Mouse (Mus musculus) thymus, adult 2 months (tissue): ENCODE measurements around the gene Smyd4. TPM values are rescaled to one million over a fixed set of nuclear protein-coding genes. Genes with fewer than 3 reads are reported as not detected.

Experiments used
- DNase-seq: peaks from one replicate; pipeline ENCODE4 v3.0.0; 2021
- H3K27ac ChIP-seq: fragments of 200-500 bp; 2 replicates; pipeline ENCODE4 v1.5.1; 2012; ENCODE audit warnings: low read length, control low read depth; ENCODE audit not compliant: control insufficient read depth, insufficient read depth
- H3K27me3 ChIP-seq: fragments of 200-500 bp; 2 replicates; pipeline ENCODE4 v1.6.1; 2012; ENCODE audit warnings: mild to moderate bottlenecking, low read length, moderate library complexity, mixed read lengths; ENCODE audit not compliant: control insufficient read depth, insufficient read depth
- H3K36me3 ChIP-seq: fragments of 200-500 bp; 2 replicates; pipeline ENCODE4 v1.6.1; 2012; ENCODE audit warnings: mild to moderate bottlenecking, low read length, moderate library complexity; ENCODE audit not compliant: control insufficient read depth, insufficient read depth
- H3K4me1 ChIP-seq: fragments of 200-500 bp; replicated peaks from 2 replicates; pipeline ENCODE4 v1.6.1; 2012; ENCODE audit warnings: low read length; ENCODE audit not compliant: control insufficient read depth, insufficient read depth
- H3K4me3 ChIP-seq: fragments of 200-500 bp; 2 replicates; pipeline ENCODE4 v1.5.1; 2012; ENCODE audit warnings: mild to moderate bottlenecking, low read length, control low read depth, moderate library complexity; ENCODE audit not compliant: control insufficient read depth, insufficient read depth
- CTCF ChIP-seq: fragments of 200-500 bp; IDR thresholded peaks from 2 replicates; pipeline ENCODE4 v1.5.1; 2012; ENCODE audit warnings: mild to moderate bottlenecking, control low read depth, low read length, moderate library complexity, borderline replicate concordance; ENCODE audit not compliant: control insufficient read depth, poor library complexity, insufficient read depth; ENCODE audit errors: extremely low read depth
- POLR2A ChIP-seq: fragments of 200-500 bp; IDR thresholded peaks from 2 replicates; pipeline ENCODE4 v1.6.1; 2012; ENCODE audit warnings: mild to moderate bottlenecking, low read length, control low read depth, moderate library complexity; ENCODE audit not compliant: control insufficient read depth, poor library complexity, insufficient read depth; ENCODE audit errors: extremely low read depth
- WGBS: fragments of 180-500 bp; shearing (Covaris S2); methylation state at CpG from one replicate; pipeline ENCODE4 v1.1.7; 2018; 5-methylcytosine and 5-hydroxymethylcytosine counted together
- polyA plus RNA-seq: library from polyadenylated mRNA; depleted of rRNA; stranded (reverse); fragments of >200 nt; gene quantifications from 2 replicates; pipeline ENCODE4 v1.2.3, GENCODE M21; 2012

The Smyd4 gene
- polyA plus RNA-seq, 1 experiment, result 5.6 TPM

DNA sequence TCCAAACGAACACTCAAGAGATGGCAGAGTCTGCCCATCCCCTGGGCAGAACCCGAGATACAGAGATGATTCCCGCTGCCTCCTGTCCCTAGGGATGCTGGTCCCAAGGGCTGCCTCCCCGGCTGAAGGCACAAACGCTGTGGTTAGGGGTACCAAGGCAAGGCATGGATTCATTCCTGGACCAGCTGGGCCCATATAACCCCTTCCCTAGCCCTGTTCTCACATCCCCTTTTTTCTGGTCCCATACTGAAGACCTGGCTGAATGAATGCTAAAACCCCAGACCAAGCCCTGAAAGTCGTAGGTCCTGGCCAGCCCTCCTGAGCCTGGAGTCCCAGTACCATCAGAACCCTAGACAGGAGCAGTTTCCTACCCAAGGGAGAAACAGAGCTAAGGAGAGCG is 92.8 kb downstream of the Smyd4 start:
- WGBS, result 93% methylated on average over 7 of the region's 7 CpGs
- TF ChIP-seq POLR2A, result no peak
- TF ChIP-seq CTCF, result no peak
- Histone ChIP-seq H3K36me3 (peaks cover 5% of the 10 kb centered on the region; the same call in 1 of the 2 replicates), H3K27me3 (no peaks in the 10 kb centered on the region), H3K27ac (no peak overlapping the region), H3K4me1 (no peaks in the 10 kb centered on the region), H3K4me3 (no peak overlapping the region)
- no peak for DNase-seq

GRCm38 (mm10) chr11:75441601-75442000 is 93.4 kb downstream of the Smyd4 start:
- WGBS, result 98% methylated on average over 16 of the region's 16 CpGs
- H3K4me3 ChIP-seq, result no peak overlapping the region
- DNase-seq, result no peak
- no peak overlapping the region for H3K27ac ChIP-seq
- H3K27me3 ChIP-seq, result no peaks in the 10 kb centered on the region
- TF ChIP-seq CTCF (no peak), POLR2A (no peak)
- H3K4me1 ChIP-seq, result no peaks in the 10 kb centered on the region
- peaks cover 5% of the 10 kb centered on the region; the same call in 1 of the 2 replicates for H3K36me3 ChIP-seq

GRCm38 (mm10) chr11:75443711-75444110 is 95.5 kb downstream of the Smyd4 start:
- Histone ChIP-seq H3K36me3 (peaks cover 20% of the 10 kb centered on the region), H3K27me3 (no peaks in the 10 kb centered on the region), H3K4me1 (no peaks in the 10 kb centered on the region), H3K27ac (no peak overlapping the region), H3K4me3 (no peak overlapping the region)
- 95% methylated on average over 8 of the region's 8 CpGs for WGBS
- no peak for DNase-seq
- TF ChIP-seq POLR2A, result no peak
- no peak for TF ChIP-seq CTCF

- no peak for DNase-seq
- H3K4me3 ChIP-seq, result no peak overlapping the region
- H3K36me3 ChIP-seq, result peaks cover 18% of the 10 kb centered on the region
- peaks cover 13% of the 10 kb centered on the region for H3K4me1 ChIP-seq
- 72% methylated on average over 3 of the region's 3 CpGs for WGBS
- TF ChIP-seq CTCF (no peak), POLR2A (no peak)
- no peak overlapping the region for H3K27ac ChIP-seq
- H3K27me3 ChIP-seq, result no peaks in the 10 kb centered on the region
These were observed 100.3 kb downstream of the Smyd4 start for GRCm38 (mm10) chr11:75448575-75448974.

DNA sequence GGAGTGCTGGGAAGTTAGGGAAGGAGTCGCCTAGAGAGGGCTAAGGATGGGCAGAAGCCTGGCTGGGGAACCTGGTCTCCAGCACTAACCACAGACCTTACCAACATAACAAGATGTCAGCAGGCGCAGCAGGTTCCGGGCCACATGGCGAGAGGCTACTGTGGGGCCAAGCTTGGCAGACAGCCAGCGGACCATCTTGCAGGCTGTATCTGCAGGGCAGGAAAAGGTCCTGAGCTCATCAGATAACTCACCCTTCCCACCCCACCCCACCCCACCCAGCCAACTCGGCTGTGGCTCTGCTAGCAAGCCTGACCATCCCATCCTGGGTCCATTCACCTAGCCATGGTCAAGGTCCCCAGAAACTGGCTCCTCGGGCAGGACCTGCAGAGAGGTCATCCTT is 101.5 kb downstream of the Smyd4 start:
- Histone ChIP-seq H3K27ac (no peak overlapping the region), H3K4me3 (no peak overlapping the region), H3K27me3 (no peaks in the 10 kb centered on the region), H3K36me3 (peaks cover 18% of the 10 kb centered on the region), H3K4me1 (peaks cover 20% of the 10 kb centered on the region)
- 86% methylated on average over 7 of the region's 7 CpGs for WGBS
- no peak for TF ChIP-seq CTCF
- DNase-seq, result no peak

DNA sequence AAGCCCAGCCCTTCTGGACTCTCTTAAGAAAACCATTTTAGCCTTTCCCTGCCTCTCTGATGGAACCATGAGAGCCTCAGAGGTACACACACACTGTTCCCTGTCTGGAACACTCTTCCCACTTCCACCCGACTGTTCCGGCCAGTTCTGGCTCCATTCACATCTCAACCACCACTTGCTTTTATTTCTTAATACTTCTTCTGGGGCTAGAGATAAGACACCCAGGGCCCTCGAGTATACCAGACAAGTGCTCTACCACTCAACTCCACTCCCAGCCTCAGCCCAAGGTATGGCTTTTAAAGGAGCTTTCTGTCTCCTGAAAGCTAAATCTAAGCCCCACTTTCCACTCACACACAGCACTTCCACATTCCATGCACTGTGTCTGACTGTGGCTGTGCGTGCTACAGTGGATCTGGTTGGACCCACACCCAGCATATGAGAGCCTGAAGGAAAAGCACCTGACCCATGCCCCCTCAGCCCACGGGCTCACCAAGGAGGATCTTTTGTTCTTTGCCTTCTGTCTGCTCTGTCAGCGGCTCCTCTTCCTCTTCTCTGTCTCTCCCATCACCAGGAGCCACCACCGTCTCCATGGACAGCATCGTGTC is 102.2 kb downstream of the Smyd4 start:
- Histone ChIP-seq H3K36me3 (peaks cover 18% of the 10 kb centered on the region), H3K4me3 (no peak overlapping the region), H3K27ac (no peak overlapping the region), H3K27me3 (no peaks in the 10 kb centered on the region), H3K4me1 (peaks cover 27% of the 10 kb centered on the region)
- DNase-seq, result no peak
- no peak for TF ChIP-seq CTCF
- TF ChIP-seq POLR2A, result no peak
- 87% methylated on average over 8 of the region's 8 CpGs for WGBS

- peaks cover 32% of the 10 kb centered on the region for H3K4me1 ChIP-seq
- no peaks in the 10 kb centered on the region for H3K27me3 ChIP-seq
- DNase-seq, result no peak
- TF ChIP-seq CTCF (no peak), POLR2A (no peak)
- H3K4me3 ChIP-seq, result no peak overlapping the region
- 97% methylated on average over 15 of the region's 15 CpGs for WGBS
- H3K36me3 ChIP-seq, result peaks cover 18% of the 10 kb centered on the region
- no peak overlapping the region for H3K27ac ChIP-seq
These were observed 102.7 kb downstream of the Smyd4 start for GRCm38 (mm10) chr11:75450936-75451335.
